Mouse (Mus musculus) urinary bladder, postnatal 14 days (tissue): ENCODE results near the gene Figla.
A peak's percentile ranks its signal among the peaks of the same experiment; 100 is the strongest.
"Not testable (repeated sequence)": the region's sequence is repeated elsewhere in the genome, so short reads cannot be mapped to it uniquely, and the experiment has no call there.

Experiments
- DNase-seq: peaks from one replicate; pipeline ENCODE4 v3.0.0; 2021; ENCODE audit warnings: low spot score

Figla gene

DNA sequence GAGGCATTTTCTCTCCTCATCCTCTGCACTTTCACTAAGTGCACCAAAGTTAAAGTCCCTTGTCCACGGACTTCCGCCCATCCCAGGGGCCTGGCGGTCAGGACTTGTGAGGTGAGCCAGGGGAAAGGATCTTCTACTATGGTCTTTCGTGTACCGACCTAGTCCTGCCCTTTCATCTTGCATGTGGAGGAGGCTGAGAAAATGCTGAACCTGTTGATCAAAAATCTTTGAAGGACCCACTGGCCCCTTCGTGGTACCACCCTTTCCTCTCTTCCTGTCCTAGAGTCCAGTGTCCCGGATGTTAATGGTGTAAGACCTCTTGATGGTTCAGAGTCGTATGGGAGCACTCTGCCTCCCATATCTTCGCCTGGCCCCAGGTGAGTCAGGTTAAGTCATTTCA is at the start of gene Figla:
TSS of gene Figla (plus strand) at position 301 of the 400 bp plus-strand sequence.
- no peak for DNase-seq

DNA sequence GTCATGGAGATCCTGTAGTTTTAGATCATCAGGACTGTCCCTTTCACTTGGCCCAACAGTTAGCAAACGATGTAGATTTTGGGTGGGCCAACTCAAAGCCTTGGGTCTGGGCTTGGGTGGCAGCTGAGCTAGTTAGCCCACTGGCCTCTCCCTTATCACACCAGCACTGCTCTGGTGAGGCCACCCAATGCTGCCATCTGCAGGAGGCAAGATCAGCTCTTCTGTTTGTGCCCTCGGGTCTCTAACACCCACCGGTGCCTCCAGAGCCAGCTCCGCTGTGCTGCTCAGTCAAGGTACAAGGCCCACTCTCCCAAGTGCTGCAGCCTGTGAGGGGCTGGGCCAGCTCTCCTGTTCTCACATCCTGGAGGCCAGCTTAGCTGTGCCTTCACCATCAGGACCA is 49.3 kb upstream of the Figla start:
- no peak for DNase-seq

DNA sequence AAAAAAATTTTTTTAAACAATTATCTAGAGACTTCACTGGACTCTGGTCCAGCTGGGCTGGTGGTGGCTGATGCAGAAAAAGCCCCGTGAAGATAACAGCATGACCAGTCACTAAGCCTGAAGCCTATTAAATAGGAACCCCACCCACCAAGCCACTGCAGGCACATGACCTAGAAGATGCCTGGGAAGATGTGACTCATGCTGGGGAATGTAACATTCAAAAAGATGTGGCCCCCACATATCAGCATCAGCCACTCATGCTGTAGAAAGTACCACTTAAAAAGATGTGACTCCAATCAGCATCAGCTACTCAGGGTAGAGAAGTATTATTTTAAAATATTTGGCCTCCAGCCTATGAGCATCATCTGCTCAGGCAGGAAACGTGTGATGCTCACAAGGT is 46.1 kb upstream of the Figla start:
- DNase-seq = no peak

DNA sequence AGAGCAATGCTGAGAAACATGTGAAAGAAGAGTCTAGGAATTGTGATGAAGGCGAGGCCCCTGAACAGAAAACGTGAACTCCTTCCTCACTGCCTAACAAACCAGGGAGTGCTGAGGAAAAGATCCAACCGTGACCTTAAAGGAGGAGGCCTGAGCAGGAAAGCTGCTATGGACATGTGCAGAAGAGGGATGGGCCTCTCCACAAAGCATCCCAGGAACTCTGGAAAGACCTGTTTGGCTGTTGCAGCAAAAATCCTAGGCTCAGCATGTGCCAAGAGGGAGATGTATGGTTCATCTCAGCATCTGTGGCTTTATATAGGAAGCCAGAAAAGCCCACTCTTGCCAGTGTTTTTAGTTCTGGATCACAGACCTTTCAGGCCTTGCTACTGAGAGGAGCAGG is 43.3 kb upstream of the Figla start:
- no peak for DNase-seq

DNA sequence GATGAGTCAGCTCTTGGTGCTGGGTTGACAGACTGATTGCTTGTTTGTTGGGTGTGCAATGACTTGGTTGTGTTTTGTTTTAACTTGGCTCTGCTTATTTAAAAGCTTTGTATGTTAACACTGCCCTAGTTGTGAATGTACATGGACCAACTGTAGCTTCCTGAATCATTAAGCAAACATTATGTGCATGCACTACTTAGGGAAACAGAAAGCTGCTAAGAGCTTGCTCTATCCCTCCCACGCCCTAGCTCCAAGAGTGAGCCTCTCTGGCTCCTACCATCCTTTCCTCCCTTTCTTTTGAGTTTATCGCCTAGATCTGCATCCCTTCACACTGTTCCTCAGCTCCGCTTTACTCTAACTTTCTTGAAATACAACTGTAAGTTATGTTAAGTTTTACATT is 42.6 kb upstream of the Figla start:
- no peak for DNase-seq

DNA sequence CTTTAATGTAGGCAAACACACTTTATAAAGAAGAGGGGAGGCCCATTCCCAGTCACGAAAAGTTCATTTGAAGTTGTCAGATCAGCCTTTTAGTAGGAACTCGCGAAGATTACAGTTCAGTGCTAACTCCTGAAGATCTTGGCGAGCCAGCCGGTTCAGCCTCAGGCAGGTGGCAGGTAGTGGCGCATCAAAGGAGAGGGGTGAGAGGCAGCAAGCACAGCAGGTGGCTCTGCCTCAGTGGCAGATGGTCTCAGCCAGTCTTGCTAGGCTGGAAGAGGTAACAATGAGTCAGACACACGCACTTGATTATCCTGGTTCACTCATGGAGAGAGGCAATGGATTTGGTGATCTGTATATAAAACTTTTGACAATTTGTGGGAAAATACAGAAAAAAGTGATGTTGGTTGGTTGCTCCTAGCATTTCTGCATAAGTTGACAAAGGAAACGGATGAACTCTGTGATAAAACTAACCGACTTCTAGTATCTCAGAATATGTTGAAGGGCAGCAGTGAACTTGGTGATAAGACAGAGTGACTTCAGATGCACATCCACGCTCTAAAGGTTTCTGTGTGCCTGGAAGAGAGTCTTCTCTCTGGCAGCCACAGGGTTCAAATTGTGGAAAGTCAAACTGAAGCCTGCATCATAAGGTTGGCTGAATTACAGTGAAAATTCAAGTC is 40.9 kb upstream of the Figla start:
- DNase-seq = no peak

DNA sequence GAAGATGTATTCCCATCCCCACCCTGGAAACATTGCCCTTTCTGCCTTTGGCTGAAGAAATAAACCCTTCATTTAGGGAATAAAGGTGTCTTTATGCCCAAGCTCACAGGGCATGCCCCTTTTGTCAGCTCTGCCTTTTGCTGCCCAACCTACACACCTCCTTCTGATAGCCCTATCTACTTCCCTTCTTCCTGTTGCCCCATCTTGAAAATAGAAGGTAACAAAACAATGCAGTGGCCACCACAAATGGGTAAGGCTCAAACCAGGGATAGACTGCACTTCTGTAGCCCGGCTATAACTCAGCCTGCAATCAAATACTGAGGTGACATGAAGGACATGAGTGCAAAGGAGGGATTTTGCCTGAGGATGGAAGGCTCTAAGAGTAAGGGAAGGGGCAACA is 40.2 kb upstream of the Figla start:
- DNase-seq = no peak

DNA sequence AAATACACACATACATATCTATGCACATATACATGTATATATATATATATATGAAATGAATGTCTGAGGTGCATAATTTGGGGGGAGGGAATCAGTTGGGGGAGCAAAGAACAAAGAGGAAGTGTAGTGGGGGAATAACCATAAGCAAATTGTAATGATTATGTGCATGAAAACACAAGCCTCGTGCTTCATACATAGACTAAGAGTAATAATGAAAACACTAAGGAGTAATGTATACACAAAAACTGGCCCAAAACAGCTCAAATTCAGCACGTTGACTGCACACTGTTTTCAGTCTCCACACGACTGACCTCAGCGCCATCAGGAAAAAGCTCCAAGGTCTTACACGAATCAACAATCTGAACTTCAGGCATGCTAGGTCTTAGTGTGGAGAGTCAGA is 39.7 kb upstream of the Figla start:
- no peak for DNase-seq

DNA sequence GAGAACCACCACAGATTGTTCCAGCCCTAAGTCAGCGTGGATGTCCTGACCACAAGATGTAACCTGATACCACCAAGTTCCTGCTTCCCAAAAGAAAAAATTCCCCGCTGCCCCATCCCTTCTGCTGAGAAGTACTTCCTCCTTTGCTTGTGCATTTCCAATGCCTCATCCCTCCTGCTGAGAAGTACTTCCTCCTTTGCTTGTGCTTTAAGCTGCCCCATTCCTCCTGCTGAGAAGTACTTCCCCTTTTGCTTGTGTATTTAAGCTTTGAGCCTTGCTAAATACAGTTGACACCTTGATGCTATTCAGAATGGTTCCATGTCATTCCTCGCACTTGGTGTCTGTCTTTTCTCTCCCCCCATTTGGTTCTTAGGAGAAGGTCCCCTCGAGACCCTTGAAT is 37.2 kb upstream of the Figla start:
- not testable (repeated sequence) for DNase-seq

DNA sequence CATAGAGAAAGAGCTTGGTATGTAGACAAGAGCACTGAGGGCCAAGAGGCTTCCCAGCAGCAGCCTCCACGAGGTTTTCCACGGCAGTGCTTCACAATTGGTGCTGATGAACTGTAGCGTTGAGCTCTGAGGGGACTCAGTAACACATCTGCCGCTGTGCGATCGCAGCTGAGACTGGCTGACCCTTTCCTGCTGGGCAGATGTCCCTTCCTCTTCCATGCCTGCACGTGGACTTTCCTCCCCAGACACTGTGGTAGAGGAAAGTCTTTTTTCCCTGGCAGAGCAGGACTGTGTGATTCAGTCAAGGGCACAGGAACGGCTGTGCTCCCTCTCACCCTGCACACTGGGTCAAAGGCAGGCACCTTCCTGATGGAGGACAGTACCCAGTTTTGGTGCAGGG is 31.6 kb upstream of the Figla start:
- no peak for DNase-seq

DNA sequence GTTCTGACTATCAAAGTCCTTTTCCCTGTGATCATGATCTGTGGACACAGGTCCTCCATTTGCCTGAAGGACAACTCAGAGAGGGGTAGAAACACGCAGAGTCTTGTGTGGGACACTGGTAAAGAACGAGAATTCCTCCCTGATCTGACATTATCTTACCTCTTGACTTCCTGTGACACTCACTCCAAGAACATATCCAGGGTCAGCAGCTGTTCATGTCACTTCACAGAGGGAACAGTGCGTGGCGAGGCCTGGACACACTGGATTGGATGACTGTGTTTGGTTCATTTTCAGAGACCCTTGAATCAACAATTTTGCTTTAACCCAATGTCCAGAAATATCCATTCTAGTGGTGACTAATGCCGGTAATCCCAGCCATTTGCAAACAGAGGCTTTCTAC is 26.4 kb upstream of the Figla start:
- not testable (repeated sequence) for DNase-seq

DNA sequence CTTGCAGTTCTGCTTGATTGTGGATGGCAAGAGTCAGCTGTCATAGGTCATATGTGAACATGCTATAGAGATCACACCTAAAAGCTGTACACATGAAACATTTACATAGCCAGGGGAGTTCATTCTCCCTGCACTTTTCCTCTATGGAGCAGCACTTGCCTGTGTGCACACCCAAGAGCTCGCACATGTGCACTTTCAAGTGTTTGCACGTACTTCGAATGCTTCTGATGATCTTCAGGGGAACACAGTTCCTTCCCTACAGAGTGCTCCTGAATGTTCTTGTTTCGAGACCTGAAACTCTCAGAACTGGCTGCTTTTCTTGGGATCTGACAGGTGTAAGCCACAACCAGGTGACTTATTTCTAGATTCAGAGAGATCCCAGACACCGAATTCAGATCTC is 25.2 kb upstream of the Figla start:
- not testable (repeated sequence) for DNase-seq

DNA sequence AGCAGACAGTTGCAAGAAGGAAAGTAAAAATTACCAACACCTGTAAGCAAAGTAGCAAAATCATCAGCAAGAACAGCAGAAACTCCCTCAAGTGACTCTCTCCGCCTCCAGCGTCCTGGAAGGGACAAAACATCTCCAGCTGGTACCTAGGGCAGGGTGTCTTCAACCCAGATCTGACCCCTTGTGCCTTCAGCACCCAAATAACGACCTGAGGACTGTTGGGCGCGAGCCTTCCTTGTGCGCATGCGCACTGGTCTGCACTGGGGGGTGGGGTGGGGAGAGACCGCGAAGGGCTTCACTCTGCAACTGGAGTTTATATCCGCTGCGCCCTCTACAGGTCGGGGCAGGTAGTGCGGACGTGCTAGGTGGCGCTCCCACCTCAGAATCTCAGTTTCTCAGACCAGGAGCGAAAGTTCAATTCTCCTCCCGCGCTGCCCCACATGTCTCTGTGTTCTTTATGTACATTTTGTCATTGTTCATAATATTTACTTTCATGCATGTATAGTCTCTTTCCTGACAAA is 12.5 kb upstream of the Figla start:
- peak; percentile 14 for DNase-seq

DNA sequence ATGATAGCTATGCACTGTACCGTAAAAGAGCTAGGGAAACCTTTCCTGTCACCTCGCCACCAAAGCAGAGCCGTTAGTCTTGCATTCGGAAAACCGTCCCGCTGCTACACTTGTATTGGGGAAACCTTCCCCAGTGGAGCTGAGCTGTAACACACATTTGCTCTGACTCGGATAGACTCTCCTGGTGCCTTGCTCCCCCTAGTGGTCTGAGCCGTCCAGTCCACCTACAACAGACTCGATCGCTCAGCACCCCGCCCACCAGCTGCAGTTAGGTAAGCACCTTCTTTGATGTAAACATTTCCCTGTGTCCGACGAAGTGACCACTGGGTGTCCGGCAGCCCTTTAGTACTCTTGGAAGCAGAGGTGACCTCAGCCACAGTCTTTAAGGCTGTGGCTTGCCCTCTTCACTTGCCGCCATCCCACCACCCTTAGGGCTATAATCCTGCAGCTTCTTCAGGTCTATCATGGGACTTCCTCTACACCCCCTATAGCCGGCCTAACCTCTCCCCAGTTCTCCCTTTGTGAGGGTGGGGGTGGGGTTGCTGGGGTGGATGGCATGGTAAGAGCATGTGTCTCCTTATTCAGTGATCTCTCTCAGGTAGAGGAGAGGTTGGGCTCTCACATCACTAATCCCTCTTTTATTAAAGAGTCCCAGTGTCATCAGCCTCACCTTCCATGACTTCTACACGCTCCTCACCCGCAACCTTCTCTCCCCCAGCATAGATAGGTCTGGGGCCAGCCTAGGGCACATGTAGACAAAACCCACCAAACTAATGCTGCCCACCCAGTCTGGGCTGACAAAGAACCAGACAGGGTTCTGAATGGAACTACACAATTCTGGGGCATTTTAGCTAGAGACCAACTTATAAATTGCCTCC is 11.5 kb upstream of the Figla start:
- peak; percentile 78 for DNase-seq

DNA sequence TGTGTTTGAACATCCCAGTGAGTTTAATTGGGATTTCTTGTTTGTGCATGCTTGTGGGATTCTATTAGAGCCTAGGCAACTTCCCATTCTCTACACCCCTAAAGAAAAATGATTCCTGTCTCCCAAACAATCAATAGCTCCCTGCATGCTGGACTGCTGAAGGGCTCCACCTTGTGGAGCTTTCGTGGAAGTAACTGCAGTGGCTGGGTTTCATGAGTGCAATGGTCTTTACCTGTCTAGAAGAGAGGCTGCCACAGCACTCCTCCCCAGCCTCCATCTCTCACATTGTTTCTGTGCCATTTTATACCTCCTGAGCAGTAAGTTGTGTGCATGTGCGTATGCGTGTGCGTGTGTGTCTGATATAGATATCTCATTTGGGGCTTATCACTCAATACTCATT is 6.0 kb upstream of the Figla start:
- DNase-seq = peak; percentile 54

DNA sequence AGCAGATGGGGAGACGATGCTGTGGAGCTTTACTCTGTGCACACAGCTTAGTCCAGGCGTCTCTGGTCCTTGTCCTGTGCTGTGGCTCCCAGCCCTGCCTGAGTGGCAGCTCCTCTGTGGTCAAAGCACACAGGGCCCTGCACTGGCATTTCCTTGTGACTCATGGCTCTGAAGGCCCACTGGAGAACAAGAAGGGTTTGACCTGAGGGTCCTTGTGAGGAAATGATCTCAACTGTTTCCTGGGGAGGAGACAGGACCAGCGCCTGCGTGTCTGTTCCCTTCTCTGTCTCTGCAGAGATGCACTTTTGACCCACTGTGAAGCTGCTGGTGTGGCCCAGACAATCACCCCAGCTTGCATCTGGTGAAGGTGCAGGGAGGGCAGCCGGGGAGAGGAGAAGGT is 1.2 kb upstream of the Figla start:
- DNase-seq = not testable (repeated sequence)

DNA sequence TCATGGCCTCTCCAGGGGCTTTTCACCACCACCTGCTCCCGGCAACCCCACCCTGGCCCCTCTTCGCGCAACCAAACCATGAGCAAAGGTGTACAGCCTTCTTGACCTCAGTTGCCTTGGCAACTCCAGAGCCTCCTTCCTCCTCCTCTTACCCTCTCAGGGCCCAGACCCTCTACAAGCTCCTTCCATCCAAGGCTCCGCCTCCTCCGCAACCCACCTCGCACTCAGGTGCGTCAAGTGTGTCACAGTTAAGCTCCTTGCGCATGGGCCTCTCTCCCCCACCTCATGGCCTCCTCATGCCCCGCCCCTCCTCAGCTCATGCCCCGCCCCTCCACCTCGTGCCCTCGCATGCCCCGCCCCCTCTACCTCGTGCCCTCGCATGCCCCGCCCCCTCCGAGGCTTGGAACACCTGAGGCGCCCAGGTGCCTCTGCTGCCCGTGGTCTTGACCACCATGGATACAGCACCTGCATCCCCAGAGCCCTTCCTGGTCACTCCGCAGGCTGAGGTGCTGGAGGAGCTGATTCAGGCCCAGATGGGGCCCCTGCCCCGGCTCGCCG is 901 bp downstream of the Figla start:
- no peak for DNase-seq

DNA sequence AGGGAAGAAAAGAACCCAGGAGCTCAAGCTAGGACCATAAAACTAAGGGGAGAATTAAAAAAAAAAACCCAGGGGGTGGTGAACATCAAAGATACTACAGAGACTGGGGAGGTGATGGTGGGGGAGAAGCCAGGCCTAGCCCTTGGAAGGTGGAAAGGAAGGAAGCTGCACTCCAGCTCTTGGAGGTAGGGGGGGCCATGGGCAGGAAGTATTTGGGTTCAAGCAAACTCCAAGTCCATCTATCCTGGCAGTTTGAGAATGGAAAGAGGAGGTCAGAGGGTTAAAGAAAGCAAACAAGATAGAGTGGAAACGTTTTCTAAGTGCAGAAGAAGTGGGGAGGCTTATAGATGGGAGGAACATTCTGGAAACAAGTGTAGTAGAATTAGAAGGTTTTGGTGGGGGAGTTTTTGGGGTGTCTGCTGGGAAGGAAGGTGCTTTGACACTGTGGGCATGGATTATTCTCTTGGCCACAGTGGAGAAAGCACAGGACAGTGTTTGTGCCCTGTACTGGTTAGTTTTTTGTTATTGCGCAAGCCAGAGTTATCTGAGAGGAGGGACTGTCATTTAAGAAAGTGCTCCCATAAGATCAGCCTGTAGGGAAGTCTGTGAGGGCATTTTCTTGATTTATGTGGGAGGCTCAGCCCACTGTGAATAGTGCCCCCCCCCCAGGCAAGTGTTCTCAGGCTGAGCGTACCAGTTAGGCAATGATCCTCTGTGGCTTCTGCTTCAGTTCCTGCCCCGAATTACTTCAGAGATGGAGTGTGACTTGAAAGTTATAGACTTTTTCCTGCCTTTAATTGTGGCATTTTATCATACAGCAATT is 3.7 kb downstream of the Figla start:
- DNase-seq = no peak

DNA sequence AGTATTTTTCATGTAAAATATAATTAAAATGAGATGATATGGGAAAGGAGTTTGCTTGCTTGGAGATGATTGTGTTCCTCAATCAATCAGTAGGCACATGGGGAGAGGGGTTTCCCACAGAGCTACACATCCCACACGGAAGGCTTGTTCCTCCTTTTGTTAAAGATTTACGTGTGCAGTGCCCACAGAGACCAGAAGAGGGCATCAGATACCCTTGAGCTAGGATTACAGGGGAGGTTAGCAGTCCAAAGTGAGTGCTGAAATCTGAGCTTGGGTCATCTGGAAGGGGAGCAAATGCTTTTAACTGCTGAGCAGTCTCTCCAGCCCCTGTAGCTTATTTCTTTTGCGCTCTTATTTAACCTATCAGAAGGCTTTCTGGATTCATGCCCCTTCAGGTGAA is 5.0 kb downstream of the Figla start:
- no peak for DNase-seq

DNA sequence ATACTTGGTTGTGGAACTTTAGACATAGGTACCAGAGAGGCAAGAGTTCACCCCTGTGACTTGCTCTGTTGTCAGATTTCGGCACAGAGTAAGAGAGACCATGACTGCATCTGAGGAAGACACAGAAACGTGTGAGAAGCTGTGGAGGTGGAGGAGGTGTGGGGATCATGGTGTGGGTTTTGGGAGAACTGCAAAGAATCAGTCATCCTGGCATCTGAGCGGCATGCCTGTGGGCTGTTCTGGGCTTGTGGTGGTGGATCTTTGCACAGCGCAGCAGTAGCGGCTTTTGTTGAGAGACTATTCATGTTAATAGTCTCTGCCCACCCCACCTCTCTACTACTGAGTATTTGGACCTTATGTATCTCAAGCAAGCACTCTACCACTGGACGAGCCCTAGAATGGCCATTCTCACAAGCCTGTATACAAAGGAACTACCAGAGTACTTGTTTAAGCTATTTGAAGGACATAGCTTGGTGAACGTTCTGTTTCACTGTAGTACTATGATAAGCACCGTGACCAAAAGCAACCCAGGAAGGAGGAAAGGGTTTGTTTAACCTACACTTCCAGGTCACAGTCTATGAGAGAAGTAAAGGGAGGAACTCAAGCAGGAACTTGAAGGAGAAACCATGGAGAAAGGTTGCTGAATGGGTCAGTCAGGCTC is 10.8 kb downstream of the Figla start:
- DNase-seq = no peak

DNA sequence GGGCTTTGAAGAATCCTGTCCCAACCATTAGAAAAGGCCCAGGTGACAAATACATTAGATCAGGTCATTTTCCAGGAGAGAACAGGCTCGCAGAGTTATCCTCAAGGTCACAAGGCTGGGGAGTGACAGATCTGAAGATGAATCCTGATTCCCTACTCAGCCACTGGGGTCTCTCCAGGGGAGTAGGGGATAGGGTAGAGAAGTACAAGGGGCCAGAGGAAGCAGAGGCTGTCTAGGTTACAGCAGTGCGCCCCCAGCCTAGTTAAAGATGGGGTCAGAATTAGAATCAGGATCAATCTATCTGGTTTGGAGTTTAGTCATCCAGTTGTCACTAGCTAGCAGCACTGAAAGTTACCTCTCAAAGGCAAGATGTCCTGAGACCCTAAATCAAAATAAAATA is 12.2 kb downstream of the Figla start:
- DNase-seq = no peak
